Mouse (Mus musculus) heart, embryonic 13.5 days (tissue): ENCODE measurements at regions not wholly inside any gene's neighbourhood (a gene's known extent, or its start where the extent isn't known, plus 50 kb on each side); places are given as distances from the start of the nearest gene placed in this dataset.

Source experiments
- ATAC-seq: fragments of 200-750 bp; cut with Nextera tagmentation; 2 replicates; pipeline ENCODE4 v1.8.0; 2017; ENCODE audit warnings: moderate TSS enrichment; ENCODE audit not compliant: insufficient number of reproducible peaks, low FRiP score, low TSS enrichment; ENCODE audit errors: extremely low read depth
- H3K27ac ChIP-seq: fragments of 300-500 bp; sonication (generic); replicated peaks from 2 replicates; pipeline ENCODE4 v1.5.1; 2015; ENCODE audit warnings: moderate library complexity, mild to moderate bottlenecking, inconsistent platforms
- H3K27me3 ChIP-seq: fragments of 300-500 bp; sonication (generic); replicated peaks from 2 replicates; pipeline ENCODE4 v1.6.1; 2015; ENCODE audit warnings: mild to moderate bottlenecking, inconsistent platforms
- H3K36me3 ChIP-seq: fragments of 300-500 bp; sonication (generic); 2 replicates; pipeline ENCODE4 v1.6.1; 2015; ENCODE audit warnings: mild to moderate bottlenecking, inconsistent platforms
- H3K4me1 ChIP-seq: fragments of 300-500 bp; sonication (generic); 2 replicates; pipeline ENCODE4 v1.6.1; 2015; ENCODE audit warnings: inconsistent platforms
- H3K4me2 ChIP-seq: fragments of 300-500 bp; sonication (generic); 2 replicates; pipeline ENCODE4 v1.6.1; 2015; ENCODE audit warnings: inconsistent platforms, mild to moderate bottlenecking, moderate library complexity
- H3K4me3 ChIP-seq: fragments of 300-500 bp; sonication (generic); 2 replicates; pipeline ENCODE4 v1.5.1; 2015; ENCODE audit warnings: moderate library complexity, mild to moderate bottlenecking, inconsistent platforms
- H3K9ac ChIP-seq: fragments of 300-500 bp; sonication (generic); 2 replicates; pipeline ENCODE4 v1.6.1; 2015; ENCODE audit warnings: inconsistent platforms, mild to moderate bottlenecking, moderate library complexity
- H3K9me3 ChIP-seq: fragments of 300-500 bp; sonication (generic); 2 replicates; pipeline ENCODE4 v1.6.1; 2016; ENCODE audit warnings: inconsistent platforms
- WGBS: fragments of 180-500 bp; shearing (Covaris S2); methylation state at CpG from one replicate; pipeline ENCODE4 v1.1.7; 2015; ENCODE audit warnings: mixed read lengths; 5-methylcytosine and 5-hydroxymethylcytosine counted together

- no peaks in the 10 kb centered on the region for H3K9me3 ChIP-seq
- WGBS, result 59% methylated on average over 2 of the region's 2 CpGs
- ATAC-seq, result no peak
- H3K4me2 ChIP-seq, result no peak overlapping the region
- no peaks in the 10 kb centered on the region for H3K4me1 ChIP-seq
- H3K9ac ChIP-seq, result no peak overlapping the region
- no peaks in the 10 kb centered on the region for H3K36me3 ChIP-seq
- H3K4me3 ChIP-seq, result no peak overlapping the region
- H3K27me3 ChIP-seq, result no peaks in the 10 kb centered on the region
- H3K27ac ChIP-seq, result no peak overlapping the region
These were observed 324.2 kb downstream of the Ice1 start for GRCm38 (mm10) chr13:70313205-70313604.

GRCm38 (mm10) chr13:70323537-70323936 is 313.9 kb downstream of the Ice1 start:
- WGBS, result 84% methylated on average over 1 of the region's 1 CpGs
- no peaks in the 10 kb centered on the region for H3K9me3 ChIP-seq
- no peaks in the 10 kb centered on the region for H3K36me3 ChIP-seq
- H3K27ac ChIP-seq, result no peak overlapping the region
- ATAC-seq, result no peak
- H3K4me2 ChIP-seq, result no peak overlapping the region
- H3K4me1 ChIP-seq, result no peaks in the 10 kb centered on the region
- H3K27me3 ChIP-seq, result no peaks in the 10 kb centered on the region
- H3K4me3 ChIP-seq, result no peak overlapping the region
- no peak overlapping the region for H3K9ac ChIP-seq

DNA sequence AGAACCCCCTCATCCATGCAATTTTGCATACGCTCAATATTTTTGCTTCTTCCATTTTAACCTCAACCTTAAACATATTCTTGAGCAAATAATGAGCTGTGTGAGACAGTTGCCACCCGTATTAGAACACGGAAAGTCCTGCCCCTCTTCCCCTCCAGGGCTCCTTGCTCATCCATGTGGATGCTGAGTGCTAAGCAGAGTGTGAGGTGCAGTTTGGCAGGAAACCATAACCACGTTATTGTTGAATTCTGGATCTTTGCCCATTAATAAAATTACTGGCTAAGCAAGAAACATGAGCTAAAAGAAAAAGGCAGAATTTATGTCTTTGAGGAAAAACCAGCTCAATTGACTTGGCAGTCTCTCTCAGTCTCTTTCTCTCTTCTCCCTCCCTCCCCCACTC is 301.4 kb downstream of the Ice1 start:
- no peaks in the 10 kb centered on the region for H3K27me3 ChIP-seq
- no peak overlapping the region for H3K4me2 ChIP-seq
- H3K9me3 ChIP-seq, result no peaks in the 10 kb centered on the region
- ATAC-seq, result no peak
- H3K27ac ChIP-seq, result no peak overlapping the region
- H3K36me3 ChIP-seq, result no peaks in the 10 kb centered on the region
- no peak overlapping the region for H3K4me3 ChIP-seq
- WGBS, result 66% methylated on average over 4 of the region's 4 CpGs
- no peaks in the 10 kb centered on the region for H3K4me1 ChIP-seq
- H3K9ac ChIP-seq, result no peak overlapping the region

- ATAC-seq, result no peak
- Histone ChIP-seq H3K27me3 (no peaks in the 10 kb centered on the region), H3K36me3 (no peaks in the 10 kb centered on the region), H3K27ac (no peak overlapping the region), H3K4me1 (no peaks in the 10 kb centered on the region), H3K9me3 (no peaks in the 10 kb centered on the region), H3K4me2 (no peak overlapping the region), H3K9ac (no peak overlapping the region), H3K4me3 (no peak overlapping the region)
- WGBS, result 63% methylated on average over 3 of the region's 3 CpGs
These were observed 297.0 kb downstream of the Ice1 start for GRCm38 (mm10) chr13:70340437-70340836.

GRCm38 (mm10) chr13:70343191-70343734 is 294.2 kb downstream of the Ice1 start:
- Histone ChIP-seq H3K27ac (no peak overlapping the region), H3K4me3 (no peak overlapping the region), H3K4me1 (no peaks in the 10 kb centered on the region), H3K36me3 (no peaks in the 10 kb centered on the region), H3K4me2 (no peak overlapping the region), H3K9me3 (no peaks in the 10 kb centered on the region), H3K9ac (no peak overlapping the region), H3K27me3 (no peaks in the 10 kb centered on the region)
- WGBS, result 74% methylated on average over 1 of the region's 1 CpGs
- ATAC-seq, result no peak

DNA sequence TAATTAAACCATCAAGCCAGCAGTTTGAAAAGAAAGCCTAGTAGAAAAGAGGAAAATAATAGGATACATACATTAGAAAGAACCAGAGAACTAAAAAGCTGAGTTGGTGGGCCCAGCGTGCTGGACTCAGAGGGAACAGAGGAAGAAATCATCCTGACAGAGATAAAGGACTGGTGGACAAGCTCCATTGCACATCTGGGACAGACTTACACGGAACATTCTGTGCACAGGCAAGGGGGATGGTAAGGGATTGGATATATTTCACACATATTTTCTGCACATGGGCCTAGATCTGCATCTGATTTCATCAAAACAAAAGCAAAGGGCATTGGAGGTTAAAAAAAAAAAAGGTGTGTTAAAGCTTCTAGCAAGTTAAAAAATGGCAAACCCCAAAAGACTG is 293.5 kb downstream of the Ice1 start:
- no peak overlapping the region for H3K4me3 ChIP-seq
- H3K4me1 ChIP-seq, result no peaks in the 10 kb centered on the region
- 62% methylated on average over 2 of the region's 2 CpGs for WGBS
- H3K9me3 ChIP-seq, result no peaks in the 10 kb centered on the region
- no peak for ATAC-seq
- H3K4me2 ChIP-seq, result no peak overlapping the region
- H3K27ac ChIP-seq, result no peak overlapping the region
- no peak overlapping the region for H3K9ac ChIP-seq
- no peaks in the 10 kb centered on the region for H3K27me3 ChIP-seq
- H3K36me3 ChIP-seq, result no peaks in the 10 kb centered on the region

DNA sequence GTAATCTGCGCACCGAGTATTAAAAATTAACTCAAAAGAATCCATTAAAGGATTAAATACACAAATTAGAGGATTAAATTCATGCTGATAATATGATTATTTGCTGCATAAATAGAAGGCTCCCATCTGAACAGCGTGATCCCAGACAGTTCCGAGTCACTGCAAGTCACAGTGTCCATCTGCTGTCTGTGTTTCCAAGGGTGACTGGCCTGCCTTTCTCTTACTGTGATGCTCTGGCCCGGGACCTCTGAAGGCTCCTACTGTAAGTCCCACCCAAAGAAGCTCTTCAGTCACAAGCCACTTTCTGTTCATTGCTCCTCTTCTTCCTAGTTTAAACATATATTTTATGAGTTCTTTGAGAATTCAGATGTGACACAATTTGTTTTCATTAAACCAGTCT is 293.1 kb downstream of the Ice1 start:
- Histone ChIP-seq H3K4me1 (no peaks in the 10 kb centered on the region), H3K9ac (no peak overlapping the region), H3K36me3 (no peaks in the 10 kb centered on the region), H3K4me2 (no peak overlapping the region), H3K9me3 (no peaks in the 10 kb centered on the region), H3K27me3 (no peaks in the 10 kb centered on the region), H3K4me3 (no peak overlapping the region), H3K27ac (no peak overlapping the region)
- 76% methylated on average over 5 of the region's 5 CpGs for WGBS
- no peak for ATAC-seq

DNA sequence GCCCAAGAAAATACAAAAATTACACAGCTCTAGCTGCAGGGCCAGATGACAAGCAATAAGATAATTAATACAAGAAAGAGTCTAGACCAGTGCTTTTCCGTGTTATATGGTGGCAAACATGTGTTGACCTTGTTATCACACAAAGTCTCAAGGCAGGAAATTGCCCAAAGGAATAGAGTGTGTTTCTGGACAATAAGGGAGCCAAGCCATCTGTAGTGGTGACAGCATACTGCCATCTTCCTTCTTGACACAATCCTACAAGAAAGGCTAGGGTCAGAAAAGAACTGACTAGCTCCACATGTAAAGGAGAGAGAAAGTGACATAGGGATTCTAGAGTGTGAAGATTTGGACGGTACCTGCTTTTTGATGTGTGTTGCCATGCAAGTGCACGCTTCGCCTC is 289.0 kb downstream of the Ice1 start:
- no peak overlapping the region for H3K27ac ChIP-seq
- no peak overlapping the region for H3K4me2 ChIP-seq
- H3K9me3 ChIP-seq, result 0 out of 2 replicates have a peak, but pooled peaks cover 8% of the 10 kb centered on the region
- H3K27me3 ChIP-seq, result no peaks in the 10 kb centered on the region
- no peaks in the 10 kb centered on the region for H3K36me3 ChIP-seq
- no peak for ATAC-seq
- no peak overlapping the region for H3K9ac ChIP-seq
- no peaks in the 10 kb centered on the region for H3K4me1 ChIP-seq
- WGBS, result 75% methylated on average over 4 of the region's 4 CpGs
- no peak overlapping the region for H3K4me3 ChIP-seq

DNA sequence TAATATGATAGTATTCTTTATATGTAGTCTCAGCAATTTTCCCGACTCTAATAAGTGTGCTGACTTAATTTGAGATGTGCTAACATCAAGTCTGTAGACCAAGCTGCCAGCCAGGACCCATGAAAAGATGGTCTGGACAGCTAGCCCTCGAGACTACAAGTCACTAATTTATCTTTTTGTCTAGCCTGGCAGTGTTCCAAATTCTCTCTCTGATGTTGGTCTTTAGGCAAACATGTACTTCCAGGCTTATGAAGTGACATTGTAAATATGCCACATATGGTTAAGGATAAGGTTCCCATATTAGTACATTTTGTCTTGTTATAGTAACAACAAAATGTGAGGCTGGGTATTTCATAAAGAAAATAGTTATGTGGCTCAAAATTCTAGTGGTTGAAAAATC is 288.5 kb downstream of the Ice1 start:
- H3K4me2 ChIP-seq, result no peak overlapping the region
- no peak for ATAC-seq
- no peaks in the 10 kb centered on the region for H3K36me3 ChIP-seq
- no peak overlapping the region for H3K27ac ChIP-seq
- no peaks in the 10 kb centered on the region for H3K4me1 ChIP-seq
- no peaks in the 10 kb centered on the region for H3K27me3 ChIP-seq
- 39% methylated on average over 2 of the region's 2 CpGs for WGBS
- H3K4me3 ChIP-seq, result no peak overlapping the region
- no peak overlapping the region for H3K9ac ChIP-seq
- H3K9me3 ChIP-seq, result 0 out of 2 replicates have a peak, but pooled peaks cover 8% of the 10 kb centered on the region

DNA sequence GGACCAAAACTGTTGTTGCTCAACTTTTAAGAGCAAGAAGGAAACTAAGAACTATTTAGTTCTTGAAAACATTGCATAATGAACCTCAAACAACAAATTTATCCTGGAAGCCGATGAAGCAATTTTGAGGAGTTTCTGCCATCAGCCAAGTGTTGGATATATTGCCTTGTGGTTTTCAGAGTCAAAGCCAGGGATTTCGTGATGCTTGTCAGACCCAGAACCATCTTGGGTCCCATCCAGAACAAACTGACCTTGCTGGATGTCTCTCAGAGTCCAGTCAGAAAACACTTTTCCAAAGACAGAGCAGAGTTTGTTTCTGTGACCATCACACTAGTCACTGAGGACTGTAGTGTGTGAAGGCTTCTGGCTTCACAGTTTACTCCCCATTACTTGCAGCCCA is 267.8 kb downstream of the Ice1 start:
- no peaks in the 10 kb centered on the region for H3K27me3 ChIP-seq
- H3K9ac ChIP-seq, result no peak overlapping the region
- no peak overlapping the region for H3K4me2 ChIP-seq
- no peaks in the 10 kb centered on the region for H3K4me1 ChIP-seq
- H3K9me3 ChIP-seq, result no peaks in the 10 kb centered on the region
- 70% methylated on average over 2 of the region's 2 CpGs for WGBS
- no peak overlapping the region for H3K4me3 ChIP-seq
- no peaks in the 10 kb centered on the region for H3K36me3 ChIP-seq
- H3K27ac ChIP-seq, result no peak overlapping the region
- no peak for ATAC-seq

- H3K27me3 ChIP-seq, result no peaks in the 10 kb centered on the region
- 37% methylated on average over 6 of the region's 6 CpGs for WGBS
- no peak for ATAC-seq
These were observed 256.7 kb downstream of the Ice1 start for GRCm38 (mm10) chr13:70380772-70381171.

DNA sequence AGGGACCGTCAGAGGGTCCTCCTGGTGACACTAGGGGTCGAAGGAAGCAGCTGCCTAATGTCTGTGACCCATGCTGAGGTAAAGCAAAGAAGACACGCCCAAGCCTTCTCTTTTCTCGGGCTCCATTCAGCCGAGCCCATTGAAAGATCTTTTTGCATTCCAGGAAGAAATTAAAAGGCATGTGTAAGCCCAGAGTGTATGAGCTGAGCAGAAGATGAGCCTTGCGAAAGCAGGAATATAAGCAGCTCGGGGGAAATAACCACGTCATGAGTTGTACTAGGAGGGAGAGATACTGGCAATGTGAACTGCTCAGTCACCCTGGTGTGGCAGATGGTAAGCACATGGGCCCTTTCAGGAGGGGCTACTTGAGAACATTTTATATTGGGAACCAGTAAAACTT is 252.1 kb downstream of the Ice1 start:
- ATAC-seq, result no peak
- 61% methylated on average over 8 of the region's 8 CpGs for WGBS
- Histone ChIP-seq H3K27ac (no peak overlapping the region), H3K4me1 (no peaks in the 10 kb centered on the region), H3K4me3 (no peak overlapping the region), H3K4me2 (no peak overlapping the region), H3K9me3 (no peaks in the 10 kb centered on the region), H3K27me3 (no peaks in the 10 kb centered on the region), H3K36me3 (no peaks in the 10 kb centered on the region), H3K9ac (no peak overlapping the region)

More at GRCm38 (mm10) chr13:70380772-70381171, 256.7 kb downstream of the Ice1 start:
- no peaks in the 10 kb centered on the region for H3K9me3 ChIP-seq
- H3K4me2 ChIP-seq, result no peak overlapping the region
- no peaks in the 10 kb centered on the region for H3K36me3 ChIP-seq
- H3K9ac ChIP-seq, result no peak overlapping the region
- H3K27ac ChIP-seq, result no peak overlapping the region
- no peaks in the 10 kb centered on the region for H3K4me1 ChIP-seq
- H3K4me3 ChIP-seq, result no peak overlapping the region
